Mouse (Mus musculus): Measurements from ENCODE around the gene Gm9780. TPM values are rescaled to one million over a fixed set of nuclear protein-coding genes. Genes with fewer than 3 reads are reported as not detected.
"Not testable (repeated sequence)": the region's sequence is repeated elsewhere in the genome, so short reads cannot be mapped to it uniquely, and the experiment has no call there.

Gene Gm9780
- total RNA-seq (2021) = 10 to 100 TPM in 1 of 2 experiments, 1 to 10 TPM in 1; 7.5 to 11.7 TPM
- long read RNA-seq, experiment 1, transcript Gm9780-202 (4 exons, 1,394 nt) = major isoform, 10 of 15 reads
- long read RNA-seq, experiment 1, partial matches to known transcripts = 0 of 15 reads
- long read RNA-seq, experiment 1, other reads (novel, unspliced or antisense) = 5 of 15 reads
- long read RNA-seq, experiment 2, transcript Gm9780-202 (4 exons, 1,394 nt) = major isoform, 15 of 18 reads
- long read RNA-seq, experiment 2, partial matches to known transcripts = 1 of 18 reads
- long read RNA-seq, experiment 2, other reads (novel, unspliced or antisense) = 2 of 18 reads

DNA sequence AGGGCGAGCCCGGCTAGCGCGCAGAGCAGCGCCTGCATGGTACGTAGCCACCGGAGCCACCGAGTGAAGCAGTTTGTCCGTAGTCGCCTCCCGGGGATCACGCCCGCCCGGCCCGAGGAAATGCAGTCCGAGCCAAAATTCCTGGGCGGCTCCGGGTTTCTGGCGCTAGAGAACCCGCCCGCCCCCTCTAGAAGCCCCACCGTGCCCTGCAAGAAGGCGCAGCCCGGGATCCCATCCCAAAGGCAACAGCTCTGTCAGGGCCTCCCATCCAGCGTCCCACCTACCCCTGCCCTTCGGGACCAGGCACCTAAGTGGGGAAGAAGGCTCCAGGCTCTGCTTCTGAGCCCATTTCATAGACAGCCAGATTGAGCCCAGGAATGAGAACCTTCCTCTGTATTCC, at the start of gene Gm9780:
Gm9780 (minus strand) TSS at position 101 of the 400 bp plus-strand sequence.
- intact Hi-C loops (cut with DNase I; ENCODE audit: low total_unique reads); DNase-seq: not testable (repeated sequence)

DNA sequence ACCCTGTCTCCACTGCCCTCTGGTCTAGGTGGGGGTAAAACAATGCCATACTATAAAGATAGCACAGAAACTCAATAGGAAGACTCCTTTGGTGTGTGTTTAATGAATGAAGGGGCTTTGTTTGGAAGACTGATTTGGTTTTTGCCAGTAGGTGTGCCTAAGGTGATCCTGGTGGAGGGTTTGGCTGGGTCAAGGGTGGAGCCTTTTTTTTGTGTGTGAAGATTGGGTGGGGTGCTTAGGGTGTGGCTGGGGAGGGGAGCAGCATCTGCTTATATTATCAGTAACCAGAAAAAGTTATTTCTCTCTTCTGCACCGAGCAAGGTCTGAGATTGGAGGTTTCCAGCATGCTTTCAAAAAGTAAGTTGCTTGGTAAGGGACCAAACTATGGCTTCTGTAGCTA, 39.5 kb upstream of the Gm9780 start, which contains the start of gene Cphx3:
Cphx3 (plus strand) TSS at position 301 of the 400 bp plus-strand sequence.
- DNase-seq; intact Hi-C loops (cut with DNase I; ENCODE audit: low total_unique reads): not testable (repeated sequence)

DNA sequence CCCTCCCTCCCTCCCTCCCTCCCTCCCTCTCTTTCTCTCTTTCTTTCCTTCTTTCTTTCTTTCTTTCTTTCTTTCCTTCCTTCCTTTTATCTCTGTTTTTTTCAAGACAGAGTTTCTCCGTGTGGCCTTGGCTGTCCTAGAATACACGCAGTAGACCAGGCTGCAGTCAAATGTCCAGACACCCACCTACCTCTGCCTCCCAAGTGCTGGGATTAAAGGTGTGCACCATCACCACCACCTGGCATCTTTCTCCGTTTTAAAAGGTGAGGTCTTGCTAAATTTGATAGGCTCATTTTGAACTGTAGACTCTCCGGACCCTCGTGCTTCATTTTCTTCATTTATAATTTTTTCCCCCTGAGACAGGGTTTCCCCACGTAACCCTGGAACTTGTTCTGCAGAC, 38.7 kb upstream of the Gm9780 start, which contains the start of gene Cphx2:
Cphx2 (plus strand) TSS at position 301 of the 400 bp plus-strand sequence.
- intact Hi-C loops (cut with DNase I; ENCODE audit: low total_unique reads) = not testable (repeated sequence)

DNA sequence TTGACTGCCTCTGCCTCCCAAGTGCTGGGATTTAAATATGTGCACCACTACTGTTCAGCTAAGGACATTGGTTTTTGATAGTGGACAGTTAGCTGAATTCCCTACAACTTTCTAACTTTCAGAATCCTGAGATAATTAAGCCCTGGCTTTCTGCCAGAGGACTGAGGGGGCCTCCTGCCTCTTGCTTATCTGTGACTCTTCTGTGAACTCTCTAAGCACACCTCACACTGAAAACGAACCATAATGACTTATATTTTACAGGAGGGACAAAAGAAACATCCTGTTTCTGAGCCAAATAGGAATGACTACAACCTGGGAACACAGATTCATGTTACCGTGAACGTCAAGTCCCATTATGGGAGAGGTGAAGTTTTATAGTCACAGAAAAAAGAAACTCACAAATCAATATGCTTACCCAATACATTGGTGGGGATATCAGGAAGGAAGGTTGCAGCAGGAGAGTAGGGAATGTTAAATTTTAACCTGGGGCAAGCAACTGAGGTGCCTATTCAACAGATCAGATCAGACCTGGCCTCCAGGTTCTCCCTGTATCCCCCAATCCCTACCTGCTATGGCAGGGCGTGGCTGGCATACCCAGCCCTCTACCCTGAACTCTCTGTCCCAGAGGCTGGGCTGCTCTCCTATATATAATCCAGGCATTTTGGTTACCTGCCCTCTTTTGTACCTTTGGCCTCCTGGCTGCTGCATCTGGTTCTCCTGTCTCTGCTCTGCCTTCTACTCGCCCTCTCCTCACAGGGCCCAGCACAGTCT, 34.3 kb upstream of the Gm9780 start:
- intact Hi-C loops (cut with DNase I; ENCODE audit: low total_unique reads) = not testable (repeated sequence)

More for the DNA sequence above, 38.7 kb upstream of the Gm9780 start, which contains the start of gene Cphx2:
- not testable (repeated sequence) for DNase-seq

DNA sequence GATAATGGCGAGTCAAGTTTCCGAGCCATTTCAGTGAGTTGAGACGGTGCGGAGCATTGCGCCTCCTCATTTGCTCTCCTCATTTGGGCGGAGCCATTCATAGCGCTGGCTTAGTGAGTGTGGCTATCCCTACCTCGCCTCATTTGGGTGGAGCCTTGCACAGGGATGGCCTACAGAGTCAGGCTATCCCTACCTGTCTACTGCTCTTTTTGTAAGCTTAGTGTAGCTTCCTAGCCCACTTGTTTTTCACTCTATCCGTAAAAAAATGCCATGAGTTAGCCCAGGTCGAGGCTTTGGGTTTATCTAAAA, 24.8 kb upstream of the Gm9780 start, which contains the start of gene Tmem254c:
Tmem254c (minus strand) TSS at position 31 of the 309 bp plus-strand sequence.
- intact Hi-C loops (cut with DNase I; ENCODE audit: low total_unique reads); DNase-seq: not testable (repeated sequence)

More for the DNA sequence above, 34.3 kb upstream of the Gm9780 start:
- DNase-seq = not testable (repeated sequence)

DNA sequence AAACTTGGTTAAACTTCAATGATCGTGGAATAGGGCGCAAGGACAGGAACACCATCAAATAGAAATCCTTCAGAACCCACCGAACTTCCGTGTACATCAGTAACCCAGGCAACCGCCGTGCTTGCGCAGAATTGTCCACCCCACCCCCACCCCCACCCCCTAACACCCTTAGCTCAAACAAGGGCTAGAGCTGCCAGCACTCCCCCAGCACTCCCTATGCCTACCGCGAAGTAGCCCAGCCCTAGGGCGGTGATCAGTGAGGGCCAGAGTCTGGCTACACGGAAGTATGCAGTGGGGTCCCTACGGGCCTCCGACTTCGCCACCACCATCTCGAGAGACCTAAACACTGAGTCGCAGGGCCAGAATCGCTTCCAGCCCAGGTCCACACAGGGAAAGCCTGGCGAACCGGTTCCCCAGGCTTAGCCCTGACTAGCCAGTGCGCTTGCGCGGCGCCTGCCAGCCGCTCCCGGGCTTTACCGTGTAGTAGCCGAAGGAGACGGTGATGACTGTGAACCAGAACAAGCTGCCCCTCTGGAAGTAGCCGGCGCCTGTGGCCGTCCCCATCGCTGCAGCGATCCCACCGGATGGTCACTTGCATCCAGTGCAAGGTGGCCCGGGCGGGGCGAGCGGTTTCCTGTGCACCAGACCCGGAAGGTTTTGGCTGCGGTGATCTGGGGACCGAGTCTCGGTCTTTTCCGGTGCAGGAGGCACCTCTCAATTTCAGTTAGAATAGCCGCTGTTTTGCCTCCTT, 24.2 kb upstream of the Gm9780 start:
- intact Hi-C loops (cut with DNase I; ENCODE audit: low total_unique reads); DNase-seq: not testable (repeated sequence)

DNA sequence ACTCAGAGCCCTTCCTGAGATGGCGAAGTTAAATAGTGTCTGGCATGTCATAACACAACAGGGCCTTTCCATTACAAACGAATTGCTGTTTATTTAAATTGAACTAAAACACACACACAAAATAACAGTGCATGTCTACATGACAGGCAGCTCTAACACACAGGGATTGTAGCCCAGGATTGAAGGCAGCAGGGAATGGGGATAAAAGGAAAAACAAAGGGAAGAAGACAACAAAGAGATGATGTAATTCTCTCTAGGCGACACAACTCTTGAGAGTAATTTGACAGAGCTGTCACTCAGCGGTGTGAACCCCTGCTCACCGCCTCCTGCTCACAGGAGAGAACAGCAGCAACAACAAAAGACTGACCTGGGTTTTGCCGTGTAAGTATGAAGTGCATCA, 16.9 kb upstream of the Gm9780 start:
- intact Hi-C loops (cut with DNase I; ENCODE audit: low total_unique reads); DNase-seq: not testable (repeated sequence)

DNA sequence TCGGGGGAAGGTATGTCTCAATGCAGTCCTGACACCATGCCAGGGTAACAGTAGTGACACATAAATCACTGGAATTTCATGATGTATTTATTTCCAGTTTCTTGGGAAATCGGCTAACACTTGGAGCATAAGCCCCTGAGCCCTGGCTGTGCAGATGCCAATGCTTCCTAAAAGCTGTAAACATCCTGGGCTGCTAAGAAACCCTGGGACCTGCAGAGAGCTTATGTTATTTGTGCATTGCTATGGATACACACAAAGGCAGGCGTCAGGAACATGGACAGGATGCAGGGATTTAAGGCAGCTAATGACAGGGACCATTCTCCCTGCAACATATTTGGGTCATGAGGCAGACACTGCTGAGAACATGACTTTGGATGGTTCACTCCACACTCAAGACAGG, 15.7 kb upstream of the Gm9780 start:
- DNase-seq; intact Hi-C loops (cut with DNase I; ENCODE audit: low total_unique reads): not testable (repeated sequence)

DNA sequence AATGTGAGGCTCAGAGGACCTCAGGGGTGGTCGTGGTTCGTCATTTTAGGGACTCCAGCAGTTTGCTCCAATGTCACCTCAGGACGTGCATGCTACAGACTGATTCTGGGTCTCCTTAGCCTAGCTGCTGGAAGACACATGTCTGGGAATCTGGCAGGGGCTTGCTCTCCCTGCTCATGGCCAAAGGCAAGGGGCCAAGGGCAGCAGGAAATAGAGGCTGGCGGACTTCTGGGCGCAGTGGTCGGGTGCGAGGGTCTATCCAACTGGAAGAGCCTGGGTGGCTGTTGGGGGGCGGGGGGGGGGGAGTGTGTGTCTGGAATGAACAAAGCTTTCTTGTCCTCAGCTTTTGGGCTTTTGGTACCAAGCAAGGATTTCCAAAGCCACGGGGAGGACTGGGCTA, 6.3 kb upstream of the Gm9780 start:
- intact Hi-C loops (cut with DNase I; ENCODE audit: low total_unique reads); DNase-seq: not testable (repeated sequence)

DNA sequence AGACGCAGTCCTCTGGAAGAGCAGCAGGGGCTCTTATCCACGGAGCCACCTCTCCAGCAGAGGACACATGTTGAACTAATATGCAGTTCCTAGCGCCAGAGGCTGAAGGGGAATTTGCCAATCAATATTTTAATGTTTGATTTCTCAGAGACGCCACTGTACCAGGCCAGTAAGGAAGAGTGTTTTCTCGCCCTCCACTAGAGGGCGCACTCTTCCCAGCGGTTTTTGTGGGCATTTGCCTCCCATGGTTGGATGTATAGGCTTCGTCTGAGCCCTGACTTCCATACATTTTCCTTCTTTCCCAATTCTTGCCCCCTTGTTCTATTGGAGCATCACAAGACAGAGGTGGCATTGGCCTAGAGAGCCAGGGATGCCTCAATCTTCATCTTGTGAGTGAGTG, 4.5 kb upstream of the Gm9780 start:
- intact Hi-C loops (cut with DNase I; ENCODE audit: low total_unique reads); DNase-seq: not testable (repeated sequence)

DNA sequence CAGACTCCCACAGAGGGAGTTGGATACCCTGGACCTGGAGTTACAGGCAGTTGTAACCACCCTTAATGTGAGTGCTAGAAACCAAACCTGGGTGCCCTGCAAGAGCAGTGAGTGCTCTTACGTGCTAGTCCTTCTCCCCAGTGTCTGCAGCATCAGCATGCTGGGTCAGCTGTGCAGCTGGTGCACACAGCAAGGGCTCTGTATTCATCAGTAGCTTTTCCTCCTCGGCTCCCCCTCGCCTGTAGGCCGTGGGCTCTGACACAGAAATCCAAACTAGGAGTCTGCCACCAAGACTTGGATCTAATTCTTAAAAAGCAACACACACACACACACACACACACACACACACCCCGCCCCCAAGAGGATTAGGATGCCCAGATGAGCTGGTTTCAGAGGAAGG, 2.5 kb upstream of the Gm9780 start:
- DNase-seq; intact Hi-C loops (cut with DNase I; ENCODE audit: low total_unique reads): not testable (repeated sequence)

DNA sequence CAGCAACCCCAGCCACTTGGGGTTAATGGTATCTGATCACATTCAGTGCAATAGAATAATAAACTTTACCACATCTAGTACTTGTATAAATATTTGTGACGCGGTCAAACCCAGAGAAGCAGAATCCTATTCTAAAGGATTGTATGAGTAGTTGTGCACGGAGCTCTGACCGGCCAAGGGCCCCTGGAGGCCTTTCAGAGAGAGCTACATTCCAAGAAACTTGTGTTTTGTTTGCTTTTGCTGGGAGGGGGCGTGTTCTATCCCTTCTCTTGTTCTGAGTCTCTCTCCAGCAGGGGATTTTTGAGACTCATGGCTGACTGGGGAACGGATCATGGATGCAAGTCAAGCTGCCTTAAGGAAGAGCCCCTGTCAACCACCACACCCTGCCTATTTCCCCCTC, 7.1 kb downstream of the Gm9780 start:
- intact Hi-C loops (cut with DNase I; ENCODE audit: low total_unique reads); DNase-seq: not testable (repeated sequence)

DNA sequence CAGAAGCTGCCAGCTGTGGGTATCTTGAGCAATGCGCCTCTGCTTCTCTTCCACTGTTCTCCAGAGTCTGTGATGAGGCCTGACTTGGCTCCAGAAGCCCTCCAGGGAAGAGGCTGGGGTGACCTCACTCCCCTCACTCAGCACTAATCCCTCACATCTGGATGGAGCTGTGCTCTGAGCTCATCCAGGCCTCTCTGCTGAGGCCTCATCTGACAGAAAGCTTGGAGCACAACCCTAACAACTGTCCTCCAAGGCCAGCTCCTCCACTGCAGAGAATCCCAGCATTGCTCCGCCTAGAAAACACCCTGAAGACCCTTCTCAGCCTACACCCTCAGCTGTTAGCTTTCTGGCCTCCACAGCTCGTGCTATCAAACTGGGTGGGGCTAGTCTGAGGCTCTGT, 8.1 kb downstream of the Gm9780 start:
- DNase-seq; intact Hi-C loops (cut with DNase I; ENCODE audit: low total_unique reads): not testable (repeated sequence)

DNA sequence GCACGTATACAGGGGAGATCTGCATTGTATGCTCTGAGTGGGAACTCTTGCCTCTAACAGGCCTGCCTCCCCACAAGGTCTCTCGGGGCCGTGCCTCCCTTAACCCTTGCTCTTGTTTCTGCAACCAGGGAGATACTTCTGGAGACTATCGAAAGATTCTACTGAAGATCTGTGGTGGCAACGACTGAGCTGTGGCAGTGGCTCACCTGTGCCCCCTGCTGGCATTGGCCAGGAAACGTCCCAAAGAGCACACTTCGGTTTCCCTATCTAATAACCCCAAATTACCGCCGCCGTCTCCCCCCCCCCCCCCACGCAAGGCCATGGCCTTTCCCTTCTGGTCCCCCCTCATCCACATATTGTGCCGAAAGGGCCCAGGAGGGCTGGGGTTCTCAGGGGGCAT, 16.9 kb downstream of the Gm9780 start:
- DNase-seq; intact Hi-C loops (cut with DNase I; ENCODE audit: low total_unique reads): not testable (repeated sequence)

DNA sequence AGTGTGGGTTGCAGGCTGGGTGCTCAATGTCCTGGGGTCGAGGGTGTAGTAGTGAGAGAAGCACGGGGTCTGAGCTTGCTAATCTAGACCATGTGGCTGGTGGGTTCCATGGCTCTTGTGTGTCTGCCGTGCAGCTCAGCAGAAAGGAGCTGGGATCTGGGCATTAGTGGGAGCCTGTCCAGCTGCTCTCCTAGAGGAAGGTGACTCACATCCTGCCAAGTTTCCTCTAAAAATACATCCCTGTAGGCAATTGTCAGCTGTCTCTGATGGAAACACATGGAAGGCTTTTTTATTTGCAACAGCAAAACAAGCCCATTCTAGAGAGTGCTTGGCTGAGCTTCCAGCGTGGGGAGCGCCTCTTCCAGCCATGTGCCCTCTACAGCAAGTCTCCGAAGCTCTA, 19.7 kb downstream of the Gm9780 start:
- intact Hi-C loops (cut with DNase I; ENCODE audit: low total_unique reads); DNase-seq: not testable (repeated sequence)

DNA sequence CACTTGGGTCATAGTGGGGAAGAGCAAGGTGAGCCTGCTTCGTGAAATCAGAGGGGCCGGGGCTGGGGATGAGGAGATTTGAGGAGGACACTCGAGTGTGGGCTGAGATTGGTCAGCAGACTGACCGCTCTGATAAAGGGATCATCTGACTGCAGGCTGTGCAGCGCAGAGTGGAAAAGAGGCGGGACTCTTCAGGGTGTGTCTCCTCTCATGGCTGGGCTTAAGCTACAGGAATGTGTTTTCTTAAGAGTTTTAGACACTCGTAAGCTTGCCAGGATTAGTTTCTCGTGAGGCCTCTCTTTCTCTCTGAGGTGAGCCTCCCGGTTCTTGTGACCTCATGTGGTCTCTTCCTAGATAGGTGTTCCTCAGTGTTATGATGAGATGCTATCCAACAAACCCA, 21.0 kb downstream of the Gm9780 start:
- DNase-seq; intact Hi-C loops (cut with DNase I; ENCODE audit: low total_unique reads): not testable (repeated sequence)

DNA sequence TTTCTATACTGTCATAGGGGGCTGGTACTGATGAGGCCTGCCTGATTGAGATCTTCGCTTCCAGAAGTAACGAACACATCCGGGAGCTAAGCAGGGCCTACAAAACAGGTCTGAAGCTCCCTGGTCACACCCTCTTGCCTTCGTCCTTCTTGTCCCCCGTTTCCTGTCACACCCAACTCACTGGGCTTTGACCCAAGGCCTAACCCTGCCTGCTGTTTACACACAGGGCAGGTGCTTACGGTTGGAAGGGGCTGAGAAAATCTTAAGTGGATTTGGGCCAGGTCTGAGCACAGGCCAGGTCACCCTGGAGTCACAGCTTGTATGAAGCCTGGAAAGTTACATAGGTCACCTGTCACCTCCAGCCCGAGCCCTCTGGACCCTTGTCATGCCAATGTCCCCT, 26.1 kb downstream of the Gm9780 start:
- intact Hi-C loops (cut with DNase I; ENCODE audit: low total_unique reads); DNase-seq: not testable (repeated sequence)

DNA sequence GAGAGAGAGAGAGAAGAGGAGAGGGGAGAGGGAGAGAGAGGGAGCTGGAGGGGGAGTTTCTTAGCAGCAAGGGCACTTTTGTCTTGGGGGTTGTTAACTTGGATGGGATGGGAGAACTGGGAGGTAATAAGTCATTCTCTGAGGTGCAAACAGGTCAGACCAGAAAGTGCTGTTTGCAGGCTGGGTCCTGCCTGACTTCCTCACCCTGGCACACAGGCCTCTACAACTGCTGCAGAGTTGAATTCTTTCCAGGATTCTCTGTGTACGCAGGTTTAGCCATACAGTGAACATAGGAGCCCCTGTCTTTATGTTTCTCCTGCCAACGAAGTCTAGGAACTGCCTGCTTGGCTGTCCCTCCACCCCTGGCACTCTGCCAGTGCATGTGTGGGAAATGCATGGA, 35.0 kb downstream of the Gm9780 start:
- DNase-seq; intact Hi-C loops (cut with DNase I; ENCODE audit: low total_unique reads): not testable (repeated sequence)

DNA sequence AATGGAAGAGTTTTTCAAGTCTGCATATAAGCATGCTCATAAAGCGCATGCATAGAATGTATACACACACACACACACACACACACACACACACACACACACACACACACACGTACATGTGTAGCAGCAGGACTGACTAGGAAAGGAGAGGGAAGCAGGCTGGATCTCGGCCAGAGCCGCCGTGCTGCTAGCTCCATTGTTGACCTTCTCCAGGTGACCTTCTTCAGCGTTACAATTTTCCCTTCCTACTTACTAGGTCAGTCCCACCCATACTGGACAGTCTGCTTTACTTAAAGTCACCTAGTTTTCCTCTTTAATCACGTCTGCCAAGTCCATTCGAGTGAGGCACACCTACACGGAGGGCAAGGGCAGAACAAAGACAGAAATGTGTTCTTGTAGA, 60.6 kb downstream of the Gm9780 start:
- intact Hi-C loops (cut with DNase I; ENCODE audit: low total_unique reads); DNase-seq: not testable (repeated sequence)
